Mouse (Mus musculus) heart, adult 2 months (tissue): Measurements from ENCODE around the gene Slc29a4.

ENCODE experiments used
- CTCF ChIP-seq: fragments of 200-600 bp; IDR thresholded peaks from 2 replicates; pipeline ENCODE4 v1.8.1; 2022; ENCODE audit warnings: antibody characterized with exemption, mild to moderate bottlenecking, moderate library complexity
- EP300 ChIP-seq: fragments of 200-500 bp; IDR thresholded peaks from 2 replicates; pipeline ENCODE4 v1.6.1; 2011; ENCODE audit warnings: low read depth, low read length, control low read depth; ENCODE audit not compliant: insufficient read depth
- POLR2A ChIP-seq: fragments of 200-500 bp; IDR thresholded peaks from 2 replicates; pipeline ENCODE4 v1.6.1; 2011; ENCODE audit warnings: mild to moderate bottlenecking, low read depth, low read length, control low read depth; ENCODE audit not compliant: insufficient read depth

- TF ChIP-seq EP300 (no peak), CTCF (no peak), POLR2A (no peak)
These were observed 38.0 kb downstream of the Slc29a4 start for GRCm38 (mm10) chr5:142730295-142730694.
